Mouse (Mus musculus) megakaryocyte, embryonic 14.5 days (primary cell): ENCODE measurements around the gene Tldc2.

ENCODE experiments used
- FLI1 ChIP-seq: IDR thresholded peaks from 2 replicates; pipeline ENCODE4 v1.6.1; 2012; ENCODE audit warnings: low read length, inconsistent platforms, mixed read lengths
- GATA1 ChIP-seq: IDR thresholded peaks from 3 replicates; pipeline ENCODE4 v1.6.1; 2012; ENCODE audit warnings: mixed read lengths, low read length, inconsistent platforms, borderline replicate concordance

DNA sequence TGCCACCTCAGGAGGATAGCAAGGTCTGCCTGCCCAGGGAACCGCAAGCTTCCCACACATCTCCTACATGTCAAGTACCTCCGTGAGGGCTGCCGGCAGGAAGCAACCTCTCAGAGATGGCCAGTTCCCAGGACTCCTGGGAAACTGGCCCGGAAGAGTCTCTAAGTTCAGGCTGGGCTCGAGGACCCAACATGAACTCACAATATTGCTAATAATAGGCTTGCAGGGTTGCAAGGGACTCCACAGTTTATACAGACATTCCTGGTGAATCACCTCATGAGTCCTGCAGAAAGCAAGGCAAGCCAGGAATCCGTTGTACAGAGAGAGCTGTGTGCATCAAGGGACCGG lies 21.0 kb upstream of the Tldc2 start:
- TF ChIP-seq GATA1 (no peak), FLI1 (no peak)
